Mouse (Mus musculus): ENCODE results near the gene Dner. TPM values are rescaled to one million over a fixed set of nuclear protein-coding genes. Genes with fewer than 3 reads are reported as not detected.

Gene Dner
- polyA plus RNA-seq, 1 experiment from 2014 or later: 287 TPM

- H3K36me3 ChIP-seq: no peaks in the 10 kb centered on the region
- WGBS: 33% methylated on average over 16 of the region's 16 CpGs
- H3K27me3 ChIP-seq: no peaks in the 10 kb centered on the region
- no peak overlapping the region for H3K4me3 ChIP-seq
- no peaks in the 10 kb centered on the region for H3K9me3 ChIP-seq
- peak overlapping the region; percentile 29; the same call in 1 of the 2 replicates for H3K4me2 ChIP-seq
- peaks cover 87% of the 10 kb centered on the region for H3K4me1 ChIP-seq (replicated peaks)
- peak overlapping the region; percentile 82 for H3K27ac ChIP-seq
- no peak for ATAC-seq (ENCODE audit: low FRiP score)
- H3K9ac ChIP-seq: peak overlapping the region; percentile 35; the same call in 1 of the 2 replicates
Measured at GRCm38 (mm10) chr1:84619131-84619760, 76.8 kb downstream of the Dner start.

- Histone ChIP-seq H3K4me2 (no peak overlapping the region), H3K9ac (no peak overlapping the region), H3K9me3 (no peaks in the 10 kb centered on the region), H3K36me3 (no peaks in the 10 kb centered on the region), H3K4me1 (replicated peaks) (peaks cover 87% of the 10 kb centered on the region), H3K4me3 (no peak overlapping the region), H3K27me3 (no peaks in the 10 kb centered on the region), H3K27ac (peak overlapping the region; percentile 6; the same call in 1 of the 2 replicates)
- ATAC-seq (ENCODE audit: low FRiP score): no peak
- WGBS: 52% methylated on average over 1 of the region's 1 CpGs
Measured at GRCm38 (mm10) chr1:84618094-84618493, 77.9 kb downstream of the Dner start.

GRCm38 (mm10) chr1:84616133-84616532 lies 79.9 kb downstream of the Dner start:
- Histone ChIP-seq H3K36me3 (no peaks in the 10 kb centered on the region), H3K4me1 (replicated peaks) (peaks cover 85% of the 10 kb centered on the region), H3K4me3 (no peak overlapping the region), H3K4me2 (no peak overlapping the region), H3K9me3 (no peaks in the 10 kb centered on the region), H3K9ac (no peak overlapping the region), H3K27ac (no peak overlapping the region), H3K27me3 (no peaks in the 10 kb centered on the region)
- ATAC-seq (ENCODE audit: low FRiP score): no peak

- H3K27me3 ChIP-seq: no peaks in the 10 kb centered on the region
Measured at GRCm38 (mm10) chr1:84614596-84614995, 81.4 kb downstream of the Dner start.

DNA sequence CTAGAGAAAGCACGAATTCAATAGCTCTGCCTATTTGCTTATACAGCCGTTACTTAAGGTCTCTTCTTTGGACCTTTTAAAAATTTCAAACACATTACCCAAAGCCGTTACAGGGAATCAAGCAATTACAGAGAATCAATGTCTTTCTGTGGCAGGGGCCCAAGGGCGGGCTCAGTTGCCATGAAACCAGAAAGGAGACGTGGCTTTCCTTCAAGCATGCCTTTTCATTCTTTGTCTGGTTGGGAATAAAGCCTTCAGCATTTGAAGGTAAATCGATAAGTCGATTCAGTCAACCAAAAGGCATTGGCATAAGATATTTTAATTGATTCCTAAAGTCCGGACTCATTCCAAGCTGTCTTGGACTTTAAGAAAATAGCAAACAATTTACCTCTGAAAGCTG lies 82.9 kb downstream of the Dner start:
- no peak overlapping the region for H3K9ac ChIP-seq
- WGBS: 23% methylated on average over 8 of the region's 8 CpGs
- no peaks in the 10 kb centered on the region for H3K27me3 ChIP-seq
- no peak overlapping the region for H3K4me3 ChIP-seq
- no peaks in the 10 kb centered on the region for H3K9me3 ChIP-seq
- H3K27ac ChIP-seq: peak overlapping the region; percentile 45; the same call in 1 of the 2 replicates
- H3K36me3 ChIP-seq: no peaks in the 10 kb centered on the region
- ATAC-seq (ENCODE audit: low FRiP score): no peak
- no peak overlapping the region for H3K4me2 ChIP-seq
- H3K4me1 ChIP-seq (replicated peaks): peaks cover 63% of the 10 kb centered on the region

More at GRCm38 (mm10) chr1:84614596-84614995, 81.4 kb downstream of the Dner start:
- Histone ChIP-seq H3K9ac (no peak overlapping the region), H3K4me2 (no peak overlapping the region), H3K4me3 (no peak overlapping the region), H3K36me3 (no peaks in the 10 kb centered on the region), H3K27ac (no peak overlapping the region), H3K9me3 (no peaks in the 10 kb centered on the region), H3K4me1 (replicated peaks) (peaks cover 76% of the 10 kb centered on the region)
- no peak for ATAC-seq (ENCODE audit: low FRiP score)
- WGBS: 82% methylated on average over 7 of the region's 7 CpGs

- peak overlapping the region; percentile 79 for H3K27ac ChIP-seq
- no peak for ATAC-seq (ENCODE audit: low FRiP score)
Measured at GRCm38 (mm10) chr1:84611331-84611730, 84.7 kb downstream of the Dner start.

DNA sequence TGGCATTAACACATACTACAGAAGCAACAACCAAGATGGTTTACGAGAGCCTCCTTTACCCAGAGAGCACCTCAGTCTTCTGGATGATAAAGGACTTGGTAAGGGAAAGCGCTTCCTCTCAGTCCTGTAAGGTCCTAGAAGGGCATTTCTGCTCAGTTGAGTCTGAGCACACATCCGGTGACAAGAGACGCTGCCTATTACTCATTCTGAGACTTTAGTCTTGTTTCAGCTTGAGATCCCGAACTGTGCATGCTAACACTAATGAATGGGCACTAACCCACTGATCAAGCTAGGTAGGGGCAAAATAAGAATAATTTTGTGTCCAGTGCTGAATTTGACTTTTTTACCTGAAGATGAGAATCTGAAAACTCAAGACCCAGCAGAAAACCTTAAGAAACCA lies 97.0 kb downstream of the Dner start:
- Histone ChIP-seq H3K36me3 (0 out of 2 replicates have a peak, but pooled peaks cover 3% of the 10 kb centered on the region), H3K4me3 (no peak overlapping the region), H3K4me2 (no peak overlapping the region), H3K27ac (peak overlapping the region; percentile 65), H3K9ac (no peak overlapping the region), H3K27me3 (no peaks in the 10 kb centered on the region), H3K4me1 (replicated peaks) (peaks cover 25% of the 10 kb centered on the region), H3K9me3 (no peaks in the 10 kb centered on the region)
- WGBS: 81% methylated on average over 5 of the region's 5 CpGs
- no peak for ATAC-seq (ENCODE audit: low FRiP score)

More at GRCm38 (mm10) chr1:84611331-84611730, 84.7 kb downstream of the Dner start:
- no peaks in the 10 kb centered on the region for H3K36me3 ChIP-seq
- no peaks in the 10 kb centered on the region for H3K27me3 ChIP-seq
- no peak overlapping the region for H3K4me3 ChIP-seq
- H3K4me2 ChIP-seq: no peak overlapping the region
- no peak overlapping the region for H3K9ac ChIP-seq
- WGBS: 81% methylated on average over 3 of the region's 3 CpGs
- no peaks in the 10 kb centered on the region for H3K9me3 ChIP-seq
- peaks cover 45% of the 10 kb centered on the region for H3K4me1 ChIP-seq (replicated peaks)

DNA sequence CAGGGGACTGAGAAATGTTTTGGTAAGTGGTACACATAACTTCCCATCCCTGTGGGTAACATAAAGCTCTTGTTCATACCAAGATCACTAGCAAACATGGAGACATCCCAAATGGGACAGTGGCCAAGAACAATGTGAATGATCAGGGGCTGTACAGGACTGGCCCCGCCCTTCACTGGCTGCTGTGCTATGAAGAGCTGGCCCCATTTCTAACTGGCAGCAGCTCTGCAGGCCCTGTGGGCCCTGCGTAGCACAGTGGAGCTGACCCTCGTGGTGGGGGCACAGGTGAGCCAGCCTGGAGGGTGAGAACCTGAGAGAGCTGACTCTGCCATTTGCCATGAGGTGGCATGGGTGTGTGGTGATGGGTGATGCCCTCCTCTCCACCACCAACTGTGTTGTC lies 100.0 kb downstream of the Dner start:
- H3K4me2 ChIP-seq: no peak overlapping the region
- peaks cover 41% of the 10 kb centered on the region for H3K4me1 ChIP-seq (replicated peaks)
- no peak overlapping the region for H3K4me3 ChIP-seq
- peak overlapping the region; percentile 42; the same call in 1 of the 2 replicates for H3K27ac ChIP-seq
- WGBS: 86% methylated on average over 3 of the region's 3 CpGs
- ATAC-seq (ENCODE audit: low FRiP score): 0 out of 2 replicates have a peak, but pooled peaks have one; percentile 19
- H3K27me3 ChIP-seq: no peaks in the 10 kb centered on the region
- H3K36me3 ChIP-seq: no peaks in the 10 kb centered on the region
- no peaks in the 10 kb centered on the region for H3K9me3 ChIP-seq
- no peak overlapping the region for H3K9ac ChIP-seq

GRCm38 (mm10) chr1:84592394-84592793 lies 103.6 kb downstream of the Dner start:
- Histone ChIP-seq H3K27me3 (no peaks in the 10 kb centered on the region), H3K9me3 (no peaks in the 10 kb centered on the region), H3K4me2 (no peak overlapping the region), H3K36me3 (no peaks in the 10 kb centered on the region), H3K4me3 (no peak overlapping the region), H3K9ac (no peak overlapping the region), H3K4me1 (replicated peaks) (peaks cover 61% of the 10 kb centered on the region), H3K27ac (peak overlapping the region; percentile 72)
- ATAC-seq (ENCODE audit: low FRiP score): no peak
- WGBS: 53% methylated on average over 3 of the region's 3 CpGs

DNA sequence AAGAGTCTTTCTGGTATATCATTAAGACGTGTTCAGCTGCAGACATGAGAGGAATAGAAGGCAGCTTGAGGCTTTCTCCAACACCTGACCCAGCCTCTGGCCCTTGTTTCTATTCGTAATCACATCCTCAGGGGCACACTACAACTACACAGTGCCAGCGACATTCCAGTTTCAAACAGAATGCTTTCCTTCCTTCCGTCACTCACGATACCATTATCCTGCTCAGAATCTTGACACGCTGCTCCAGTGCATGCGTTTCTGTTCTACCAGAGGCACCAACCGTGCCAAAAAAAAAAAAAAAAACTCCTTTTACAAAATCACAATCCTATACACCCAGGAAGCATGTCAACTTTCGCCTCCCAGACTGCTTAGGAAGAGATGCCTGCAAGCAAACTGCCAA lies 105.5 kb downstream of the Dner start:
- 65% methylated on average over 9 of the region's 9 CpGs for WGBS
- Histone ChIP-seq H3K36me3 (no peaks in the 10 kb centered on the region), H3K4me1 (replicated peaks) (peaks cover 68% of the 10 kb centered on the region), H3K9me3 (no peaks in the 10 kb centered on the region), H3K27ac (no peak overlapping the region; the same call in 1 of the 2 replicates), H3K4me2 (no peak overlapping the region), H3K27me3 (no peaks in the 10 kb centered on the region), H3K9ac (no peak overlapping the region), H3K4me3 (no peak overlapping the region)
- no peak for ATAC-seq (ENCODE audit: low FRiP score)

DNA sequence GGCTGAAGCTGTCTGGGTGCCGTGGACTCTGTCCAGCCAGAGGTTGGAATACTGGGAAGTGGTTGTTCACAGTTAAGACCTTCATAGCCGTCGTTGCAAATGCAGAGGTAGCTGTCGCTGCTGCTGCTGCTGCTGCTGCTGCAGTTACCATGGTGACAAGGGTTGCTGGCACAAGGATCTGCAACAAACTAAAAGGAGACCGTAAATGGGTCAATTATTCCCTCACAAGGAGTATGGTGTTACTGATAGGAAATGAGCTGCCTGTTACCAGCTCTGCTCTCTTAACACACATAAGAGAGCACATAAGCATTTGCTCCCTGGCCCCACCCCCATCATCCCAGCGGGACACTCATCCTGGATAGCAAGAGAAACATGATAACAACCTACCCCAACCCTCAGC lies 110.6 kb downstream of the Dner start:
- Histone ChIP-seq H3K27ac (peak overlapping the region; percentile 77), H3K4me3 (no peak overlapping the region), H3K9ac (0 out of 2 replicates have a peak overlapping the region, but pooled peaks have one; percentile 4), H3K9me3 (no peaks in the 10 kb centered on the region), H3K36me3 (peaks cover 16% of the 10 kb centered on the region), H3K27me3 (no peaks in the 10 kb centered on the region), H3K4me1 (replicated peaks) (peaks cover 51% of the 10 kb centered on the region), H3K4me2 (peak overlapping the region; percentile 35)
- WGBS: 7% methylated on average over 6 of the region's 6 CpGs
- ATAC-seq (ENCODE audit: low FRiP score): peak; percentile 75

DNA sequence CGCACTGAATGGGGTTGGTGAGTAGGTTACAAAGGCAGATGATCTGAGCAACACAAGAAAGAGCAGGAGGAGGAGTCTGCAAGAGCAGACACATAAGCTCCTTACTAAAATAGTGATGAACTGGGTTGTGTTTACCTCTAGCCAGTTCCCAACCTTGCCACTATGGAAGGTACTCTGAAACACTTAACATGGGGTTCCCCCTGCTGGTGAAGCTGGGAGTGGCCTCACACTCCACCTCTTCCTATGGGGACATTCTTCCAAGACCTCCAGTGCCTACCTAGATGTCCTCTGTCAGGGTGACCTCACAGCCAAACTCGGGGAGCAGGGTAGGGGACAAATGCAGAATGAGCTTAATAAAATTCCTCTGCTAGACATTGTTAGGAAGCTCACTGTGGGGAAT lies 114.2 kb downstream of the Dner start:
- Histone ChIP-seq H3K9ac (no peak overlapping the region), H3K27me3 (no peaks in the 10 kb centered on the region), H3K36me3 (peaks cover 25% of the 10 kb centered on the region), H3K27ac (no peak overlapping the region), H3K4me2 (no peak overlapping the region), H3K9me3 (no peaks in the 10 kb centered on the region), H3K4me1 (replicated peaks) (peaks cover 23% of the 10 kb centered on the region), H3K4me3 (no peak overlapping the region)
- 0 out of 2 replicates have a peak, but pooled peaks have one; percentile 16 for ATAC-seq (ENCODE audit: low FRiP score)
- WGBS: 51% methylated on average over 2 of the region's 2 CpGs

- H3K36me3 ChIP-seq: peaks cover 2% of the 10 kb centered on the region; the same call in 1 of the 2 replicates
- no peaks in the 10 kb centered on the region for H3K9me3 ChIP-seq
- ATAC-seq (ENCODE audit: low FRiP score): no peak
- no peaks in the 10 kb centered on the region for H3K27me3 ChIP-seq
- no peak overlapping the region for H3K4me2 ChIP-seq
- H3K9ac ChIP-seq: no peak overlapping the region
- H3K4me1 ChIP-seq (replicated peaks): peaks cover 24% of the 10 kb centered on the region
- 83% methylated on average over 8 of the region's 8 CpGs for WGBS
- H3K27ac ChIP-seq: no peak overlapping the region
- H3K4me3 ChIP-seq: no peak overlapping the region
Measured at GRCm38 (mm10) chr1:84561841-84562240, 134.2 kb downstream of the Dner start.
